Mouse (Mus musculus) colon, adult 2 months (tissue): ENCODE results near the gene Gm12253. TPM values are rescaled to one million over a fixed set of nuclear protein-coding genes. Genes with fewer than 3 reads are reported as not detected.

Experiments used
- polyA plus RNA-seq: library from polyadenylated mRNA; depleted of rRNA; stranded (reverse); fragments of >200 nt; gene quantifications from 2 replicates; pipeline ENCODE4 v1.2.3, GENCODE M21; 2012; rRNA removed

Gene Gm12253
- polyA plus RNA-seq, result not detected in 2 replicates

DNA sequence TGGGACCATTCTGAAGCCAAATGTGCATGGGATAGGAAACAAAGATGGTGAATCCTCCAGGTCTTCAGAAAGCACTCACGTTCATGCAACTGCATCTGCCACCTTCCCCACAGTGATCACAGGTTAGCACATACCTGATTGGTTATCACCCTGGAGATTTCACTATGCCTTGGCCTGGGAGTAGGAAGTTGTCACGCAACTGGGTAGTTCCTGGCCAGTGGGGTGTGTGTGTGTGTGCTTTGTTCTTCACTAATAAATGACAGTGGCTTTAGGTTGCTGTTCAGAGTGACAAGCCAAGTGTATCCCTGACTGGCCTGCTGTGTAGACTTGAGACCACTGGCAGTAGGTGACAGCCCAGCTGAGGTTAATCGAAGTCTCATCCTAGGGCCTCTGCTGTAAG lies at the start of gene Gm12253:
Gene Gm12253 (plus strand): TSS at position 301 of the 400 bp plus-strand sequence.

DNA sequence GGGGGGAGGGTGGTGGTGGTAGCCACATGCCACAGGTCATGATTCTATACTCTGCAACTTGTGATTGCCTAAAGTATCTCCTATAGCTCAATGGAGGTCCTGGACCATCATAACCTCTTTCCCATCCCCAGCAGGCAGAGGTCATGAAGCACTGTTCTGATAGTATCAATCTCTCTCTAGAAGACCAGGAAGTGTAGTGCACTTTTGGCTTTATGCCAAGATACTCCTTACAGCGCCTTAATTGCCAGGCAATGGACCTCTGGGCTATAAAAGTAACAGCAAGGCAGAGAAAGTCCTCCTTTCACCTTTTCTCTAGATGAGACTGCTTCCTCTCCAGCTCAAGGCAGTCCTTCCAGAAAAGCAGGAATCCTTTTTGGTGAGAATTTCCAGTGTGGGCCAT lies 11.5 kb upstream of the Gm12253 start, which contains the start of gene 1810065E05Rik:
Gene 1810065E05Rik (plus strand): TSS at position 297 of the 400 bp plus-strand sequence.

DNA sequence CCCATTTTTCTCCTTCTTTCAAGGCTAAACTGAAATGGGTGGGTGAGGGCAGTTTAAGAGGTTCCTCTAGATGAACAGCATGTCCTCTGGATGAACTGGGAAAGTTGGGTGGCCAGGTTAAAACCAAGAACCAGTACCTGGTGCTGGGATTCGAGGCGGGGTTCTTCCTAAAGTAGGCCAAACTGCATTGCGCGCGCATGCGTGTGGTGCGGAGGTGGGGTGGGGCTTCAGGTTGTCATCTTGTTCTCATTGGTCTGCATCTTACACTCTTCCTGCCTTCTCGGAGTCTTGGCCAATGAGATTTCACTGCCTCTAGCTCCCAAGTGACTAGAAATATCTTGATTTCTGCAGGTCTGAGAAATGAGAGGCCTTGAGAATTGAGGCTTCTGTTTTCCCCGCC lies 20.4 kb downstream of the Gm12253 start, which contains the start of gene Lypd9:
Gene Lypd9 (minus strand): TSS at position 165 of the 400 bp plus-strand sequence.

DNA sequence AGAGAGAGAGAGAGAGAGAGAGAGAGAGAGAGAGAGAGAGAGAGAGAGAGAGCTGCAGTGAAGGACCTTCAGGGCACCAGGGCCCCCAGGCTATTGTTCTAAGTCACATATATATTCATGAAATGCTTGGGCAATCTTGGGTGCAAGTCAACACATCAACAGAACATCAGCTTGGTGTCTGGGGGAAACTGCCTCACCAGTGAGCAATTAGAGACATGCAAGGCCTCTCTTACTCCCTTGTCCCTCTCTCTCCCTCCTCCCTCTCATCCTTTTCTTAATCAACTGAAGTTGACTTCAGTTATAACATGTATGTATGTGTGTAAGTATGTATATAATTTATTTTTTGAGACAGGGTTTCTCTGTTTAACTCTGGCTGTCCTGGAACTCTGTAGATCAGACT lies 29.8 kb downstream of the Gm12253 start, which contains the start of gene Olfr30:
Gene Olfr30 (minus strand): TSS at position 101 of the 400 bp plus-strand sequence.

Other genes with a start within 250 kb of the Gm12253 start
- 4.1 and 5.9 TPM in 2 replicates for gene Igtp, start 233.0 kb upstream of the Gm12253 start, polyA plus RNA-seq
- gene Irgm2, start 232.9 kb upstream of the Gm12253 start, polyA plus RNA-seq, result 5.0 and 5.3 TPM in 2 replicates
- 0.05 TPM in 1 of 2 replicates, not detected in the other for gene 4930438A08Rik, start 157.8 kb upstream of the Gm12253 start, polyA plus RNA-seq
- 43.0 and 45.3 TPM in 2 replicates for gene Zfp692, start 125.5 kb upstream of the Gm12253 start, polyA plus RNA-seq
- 46.9 and 49.0 TPM in 2 replicates for gene Zfp672, start 102.2 kb upstream of the Gm12253 start, polyA plus RNA-seq
- 36.8 and 41.1 TPM in 2 replicates for gene Sh3bp5l, start 101.8 kb upstream of the Gm12253 start, polyA plus RNA-seq
- gene Lypd8, start 53.5 kb upstream of the Gm12253 start, polyA plus RNA-seq, result 11,928 and 12,556 TPM in 2 replicates
- gene 1810065E05Rik, start 11.4 kb upstream of the Gm12253 start, polyA plus RNA-seq, result 344 and 578 TPM in 2 replicates
- gene Lypd9, start 20.4 kb downstream of the Gm12253 start, polyA plus RNA-seq, result not detected in 2 replicates
- gene Olfr30, start 29.7 kb downstream of the Gm12253 start, polyA plus RNA-seq, result not detected in 2 replicates
- not detected in 2 replicates for gene Olfr332, start 60.0 kb downstream of the Gm12253 start, polyA plus RNA-seq
- not detected in 2 replicates for gene Olfr331, start 70.0 kb downstream of the Gm12253 start, polyA plus RNA-seq
- not detected in 2 replicates for gene Olfr330, start 102.3 kb downstream of the Gm12253 start, polyA plus RNA-seq
- not detected in 2 replicates for gene Olfr329-ps, start 113.9 kb downstream of the Gm12253 start, polyA plus RNA-seq
- gene Olfr328, start 123.1 kb downstream of the Gm12253 start, polyA plus RNA-seq, result not detected in 2 replicates
- gene Olfr224, start 138.0 kb downstream of the Gm12253 start, polyA plus RNA-seq, result not detected in 2 replicates
- gene Olfr325, start 145.2 kb downstream of the Gm12253 start, polyA plus RNA-seq, result not detected in 2 replicates
- not detected in 2 replicates for gene Olfr324, start 162.6 kb downstream of the Gm12253 start, polyA plus RNA-seq
- 7.3 and 7.4 TPM in 2 replicates for gene 2210407C18Rik, start 183.5 kb downstream of the Gm12253 start, polyA plus RNA-seq
- not detected in 2 replicates for gene Olfr323, start 197.9 kb downstream of the Gm12253 start, polyA plus RNA-seq
- not detected in 2 replicates for gene Trim58, start 207.9 kb downstream of the Gm12253 start, polyA plus RNA-seq
- not detected in 2 replicates for gene Olfr322, start 226.2 kb downstream of the Gm12253 start, polyA plus RNA-seq
- not detected in 2 replicates for gene Olfr320, start 248.5 kb downstream of the Gm12253 start, polyA plus RNA-seq